Mouse (Mus musculus) T-cell, adult 66 days (primary cell): ENCODE data around the gene Tmem192. TPM values are rescaled to one million over a fixed set of nuclear protein-coding genes. Genes with fewer than 3 reads are reported as not detected.

Experiments used
- total RNA-seq, 2 experiments: library from RNA; stranded (reverse); gene quantifications; 3 replicates in 1 of 2; 4 replicates in 1 of 2; pipeline ENCODE4 v1.2.4; 2023

Tmem192 gene
- total RNA-seq, result 10 to 100 TPM; 42.1 to 48.0 TPM

GRCm38 (mm10) chr8:64946820-64947697, at the start of gene Tmem192:
Tmem192 (plus strand) TSS chr8:64947185.

GRCm38 (mm10) chr8:64987731-64988130, 40.7 kb downstream of the Tmem192 start, which contains the start of gene Trim75:
Trim75 (minus strand) TSS chr8:64987831.

GRCm38 (mm10) chr8:65018423-65018822, 71.4 kb downstream of the Tmem192 start, which contains the start of the genes Trim61 and Trim60:
Trim61 (minus strand) TSS chr8:65018523.
Trim60 (minus strand) TSS chr8:65018584.

Other genes with a start within 250 kb of the Tmem192 start
- gene Msmo1, start 213.4 kb upstream of the Tmem192 start, total RNA-seq, result 10 to 100 TPM; 21.3 to 24.5 TPM
- 10 to 100 TPM; 37.9 to 39.7 TPM for gene Klhl2, start 97.2 kb upstream of the Tmem192 start, total RNA-seq
- gene Trim75, start 40.6 kb downstream of the Tmem192 start, total RNA-seq, result not detected
- gene Trim61, start 71.3 kb downstream of the Tmem192 start, total RNA-seq, result not detected
- gene Trim60, start 71.4 kb downstream of the Tmem192 start, total RNA-seq, result not detected
- gene Apela, start 90.2 kb downstream of the Tmem192 start, total RNA-seq, result not detected
- not detected for gene Gm10663, start 127.8 kb downstream of the Tmem192 start, total RNA-seq
- gene BC030870, start 182.4 kb downstream of the Tmem192 start, total RNA-seq, result not detected